Mouse (Mus musculus): ENCODE measurements around the gene Rbbp9.
"Not testable (repeated sequence)": the region's sequence is repeated elsewhere in the genome, so short reads cannot be mapped to it uniquely, and the experiment has no call there.

Rbbp9 gene

GRCm38 (mm10) chr2:144550529-144550928 lies at the start of gene Rbbp9:
Gene Rbbp9, minus strand, starts transcription at chr2:144550869.
- DNase-seq (ENCODE audit: low read depth, low spot score), result peak; percentile 73

GRCm38 (mm10) chr2:144599831-144600687 lies 49.4 kb upstream of the Rbbp9 start, which contains the start of gene Dtd1:
Gene Dtd1, plus strand, starts transcription at chr2:144599897.
- peak; percentile 74 for DNase-seq (ENCODE audit: low read depth, low spot score)

- no peak for DNase-seq (ENCODE audit: low read depth, low spot score)
Observed at GRCm38 (mm10) chr2:144598006-144598405, 47.3 kb upstream of the Rbbp9 start.

GRCm38 (mm10) chr2:144593951-144594651 lies 43.4 kb upstream of the Rbbp9 start, which contains the start of gene Smim26:
Gene Smim26, plus strand, starts transcription at chr2:144594054.
- DNase-seq (ENCODE audit: low read depth, low spot score), result peak; percentile 92

- DNase-seq (ENCODE audit: low read depth, low spot score), result not testable (repeated sequence)
Observed at GRCm38 (mm10) chr2:144593036-144593435, 42.4 kb upstream of the Rbbp9 start.

GRCm38 (mm10) chr2:144588723-144589122 lies 38.1 kb upstream of the Rbbp9 start:
- no peak for DNase-seq (ENCODE audit: low read depth, low spot score)

- DNase-seq (ENCODE audit: low read depth, low spot score), result peak; percentile 97
Observed at GRCm38 (mm10) chr2:144555820-144556552, 5.3 kb upstream of the Rbbp9 start, which contains the start of gene Sec23b. Gene Sec23b, plus strand, starts transcription at chr2:144556229.

GRCm38 (mm10) chr2:144555286-144555819 lies 4.7 kb upstream of the Rbbp9 start:
- DNase-seq (ENCODE audit: low read depth, low spot score), result no peak

GRCm38 (mm10) chr2:144553905-144554304 lies 3.2 kb upstream of the Rbbp9 start:
- no peak for DNase-seq (ENCODE audit: low read depth, low spot score)

GRCm38 (mm10) chr2:144547559-144547958 lies 3.1 kb downstream of the Rbbp9 start:
- DNase-seq (ENCODE audit: low read depth, low spot score), result no peak

GRCm38 (mm10) chr2:144545481-144545880 lies 5.2 kb downstream of the Rbbp9 start:
- no peak for DNase-seq (ENCODE audit: low read depth, low spot score)

GRCm38 (mm10) chr2:144545061-144545460 lies 5.6 kb downstream of the Rbbp9 start:
- no peak for DNase-seq (ENCODE audit: low read depth, low spot score)

GRCm38 (mm10) chr2:144544630-144545029 lies 6.0 kb downstream of the Rbbp9 start:
- no peak for DNase-seq (ENCODE audit: low read depth, low spot score)

GRCm38 (mm10) chr2:144543670-144544069 lies 7.0 kb downstream of the Rbbp9 start:
- DNase-seq (ENCODE audit: low read depth, low spot score), result no peak

- DNase-seq (ENCODE audit: low read depth, low spot score), result no peak
Observed at GRCm38 (mm10) chr2:144541246-144541645, 9.4 kb downstream of the Rbbp9 start.

GRCm38 (mm10) chr2:144537123-144537522 lies 13.5 kb downstream of the Rbbp9 start:
- DNase-seq (ENCODE audit: low read depth, low spot score), result no peak

GRCm38 (mm10) chr2:144527821-144528174 lies 22.9 kb downstream of the Rbbp9 start:
- DNase-seq (ENCODE audit: low read depth, low spot score), result no peak

- peak; percentile 97 for DNase-seq (ENCODE audit: low read depth, low spot score)
Observed at GRCm38 (mm10) chr2:144526981-144527820, 23.5 kb downstream of the Rbbp9 start, which contains the start of the genes Dzank1 and Polr3f. Gene Dzank1, minus strand, starts transcription at chr2:144527414. Gene Polr3f, plus strand, starts transcription at chr2:144527718.

- DNase-seq (ENCODE audit: low read depth, low spot score), result peak; percentile 29
Observed at GRCm38 (mm10) chr2:144525856-144526255, 24.8 kb downstream of the Rbbp9 start.

- no peak for DNase-seq (ENCODE audit: low read depth, low spot score)
Observed at GRCm38 (mm10) chr2:144519772-144520171, 30.9 kb downstream of the Rbbp9 start.

Measured in telencephalon, adult 2 months (tissue).